Mouse (Mus musculus) erythroblast, embryonic 14.5 days (primary cell): Measurements from ENCODE around the gene Cxcr4.

ENCODE experiments used
- GATA1 ChIP-seq: IDR thresholded peaks from 2 replicates; pipeline ENCODE4 v1.6.1; 2012; ENCODE audit warnings: low read length, inconsistent platforms, mixed read lengths
- TAL1 ChIP-seq: IDR thresholded peaks from 3 replicates; pipeline ENCODE4 v1.6.1; 2012; ENCODE audit warnings: low read length, inconsistent platforms, mixed read lengths

- no peak for TF ChIP-seq GATA1
- TF ChIP-seq TAL1, result no peak
These were observed 10.7 kb upstream of the Cxcr4 start for GRCm38 (mm10) chr1:128602688-128603385.
